Mouse (Mus musculus) left cerebral cortex, postnatal 14 days (tissue): Measurements from ENCODE around the gene Atp6v1c2. TPM values are rescaled to one million over a fixed set of nuclear protein-coding genes. Genes with fewer than 3 reads are reported as not detected.

Experiments used
- microRNA-seq, 2 experiments: library from miRNA; unstranded; fragments of <30 nt; microRNA quantifications; one replicate each; pipeline ENCODE4 v1.2.0; 2022
- total RNA-seq, 2 experiments: library from RNA; stranded (reverse); gene quantifications; 2 replicates each; pipeline ENCODE4 v1.2.3; 2021

The Atp6v1c2 gene
- total RNA-seq, 2 experiments from 2014 or later = 6.4 to 9.8 TPM

Small RNA genes lying within 50 kb of the gene (microRNA-seq; reads per million reads assigned to microRNA genes)
- 3.7 to 4.5 reads per million in 2 experiments for gene Mir3066

Other genes with a start within 250 kb of the Atp6v1c2 start
- gene Kcnf1, start 152.5 kb downstream of the Atp6v1c2 start, total RNA-seq = 100 to 1,000 TPM; 112 to 119 TPM
- gene Pdia6, start 62.8 kb downstream of the Atp6v1c2 start, total RNA-seq = 100 to 1,000 TPM; 111 to 132 TPM
- gene Nol10, start 19.1 kb upstream of the Atp6v1c2 start, total RNA-seq = 10 to 100 TPM; 19.7 to 20.3 TPM
- gene Odc1, start 215.4 kb upstream of the Atp6v1c2 start, total RNA-seq = 10 to 100 TPM; 51.0 to 56.8 TPM